Mouse (Mus musculus) adrenal gland, postnatal 14 days (tissue): ENCODE data around the gene Selenom. TPM values are rescaled to one million over a fixed set of nuclear protein-coding genes. Genes with fewer than 3 reads are reported as not detected.
A peak's percentile ranks its signal among the peaks of the same experiment; 100 is the strongest.

Experiments
- DNase-seq: peaks from one replicate; pipeline ENCODE4 v3.0.0; 2021; ENCODE audit warnings: mixed read lengths
- total RNA-seq: library from RNA; stranded (reverse); gene quantifications from 2 replicates; pipeline ENCODE4 v1.2.3, GENCODE M21; 2021

The Selenom gene
- total RNA-seq, 1 experiment from 2014 or later: 33.6 TPM

DNA sequence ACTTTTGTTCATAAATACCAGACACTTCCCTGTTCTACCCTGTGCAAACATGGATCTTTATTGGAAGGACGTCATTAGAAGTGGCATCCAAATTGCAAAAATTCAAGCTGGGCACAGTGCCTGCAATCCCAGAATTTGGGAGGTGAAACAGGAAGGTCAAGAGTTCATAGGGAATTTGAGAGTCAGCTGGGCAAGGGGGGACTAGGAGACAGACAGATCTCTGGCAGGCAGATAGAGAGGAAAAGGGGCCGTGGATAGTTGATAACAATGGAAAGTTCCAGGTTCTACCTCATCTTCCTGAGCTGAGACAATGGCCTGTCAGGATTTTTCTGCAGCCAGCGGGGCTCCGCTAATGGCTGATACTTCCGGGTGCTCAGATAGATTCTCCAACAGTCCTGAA, 35.3 kb downstream of the Selenom start:
- no peak for DNase-seq

DNA sequence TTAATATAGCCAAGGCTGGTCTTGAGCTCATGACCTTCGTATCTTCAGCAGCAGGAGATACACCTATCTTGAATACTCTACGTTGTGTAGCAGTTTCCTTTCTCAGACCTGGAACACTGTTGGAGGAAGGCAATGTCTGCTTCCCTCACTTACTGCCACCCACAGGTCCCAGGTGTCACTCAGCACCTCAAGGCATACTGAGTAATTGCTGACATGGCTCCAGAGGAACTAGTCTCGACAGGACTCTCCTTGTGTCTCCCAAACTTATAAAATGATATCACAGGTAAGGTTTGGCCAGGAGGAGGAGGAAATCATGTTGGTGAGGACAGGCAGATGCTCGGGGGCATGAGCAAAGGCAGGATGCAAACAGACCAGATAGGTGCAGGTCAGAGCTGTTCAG, 40.5 kb downstream of the Selenom start:
- DNase-seq: no peak

DNA sequence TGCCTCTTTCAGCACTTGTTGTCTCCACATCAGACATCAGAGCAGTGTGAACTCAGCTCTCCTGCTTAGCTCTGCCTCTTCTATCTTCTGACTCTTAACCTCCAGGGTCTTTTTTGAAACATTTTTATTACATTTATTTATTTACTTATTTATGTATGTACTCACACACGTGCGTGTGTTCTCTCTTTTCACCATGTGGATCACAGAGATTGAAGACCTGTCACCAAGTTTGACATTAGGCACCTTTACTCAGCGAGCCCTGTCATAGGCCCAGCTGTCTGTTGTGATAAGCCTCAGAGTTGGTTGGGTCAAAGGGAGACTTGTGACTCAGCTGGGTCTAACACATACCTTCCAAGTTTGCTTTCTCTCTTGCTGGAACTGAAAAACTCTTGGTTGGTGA, 43.4 kb downstream of the Selenom start:
- no peak for DNase-seq

DNA sequence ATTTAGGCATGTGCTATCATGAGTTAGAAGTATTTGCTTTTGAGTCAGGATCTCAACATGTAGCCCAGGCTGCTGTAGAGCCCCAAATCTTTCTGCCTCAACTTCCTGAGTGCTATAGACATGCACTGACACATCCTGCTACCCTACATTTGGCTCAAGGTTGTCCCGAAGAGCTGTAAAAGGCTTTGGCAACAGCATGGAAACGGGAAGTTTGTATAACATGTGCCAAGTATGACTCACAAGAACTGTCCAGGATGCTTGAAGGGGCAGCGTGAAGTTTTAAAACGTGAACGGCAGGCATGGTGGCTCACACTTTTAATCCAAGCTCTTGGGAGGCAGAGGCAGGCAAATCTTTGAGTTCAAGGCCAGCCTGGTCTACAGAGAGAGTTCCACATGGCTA, 45.7 kb downstream of the Selenom start:
- DNase-seq: peak; percentile 41

DNA sequence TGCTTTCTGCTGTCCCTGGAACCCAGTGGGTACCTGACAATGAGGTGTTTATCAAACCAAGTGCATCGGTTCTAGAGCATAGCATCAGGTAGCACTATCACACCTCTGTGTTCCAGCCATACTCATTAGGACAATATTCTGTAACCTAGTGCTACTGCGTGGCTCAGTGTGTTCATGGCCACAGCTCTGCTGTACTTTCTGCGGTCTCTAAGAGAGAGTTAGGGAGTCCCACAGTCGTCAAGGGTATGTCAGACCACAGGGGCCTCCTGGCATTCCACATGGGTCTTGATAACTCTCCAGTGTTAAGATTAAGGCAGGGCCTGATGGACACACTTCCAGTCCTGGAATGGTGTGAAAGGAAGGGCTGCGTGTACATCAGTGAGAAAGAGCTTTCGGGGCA, 49.4 kb downstream of the Selenom start:
- no peak for DNase-seq

DNA sequence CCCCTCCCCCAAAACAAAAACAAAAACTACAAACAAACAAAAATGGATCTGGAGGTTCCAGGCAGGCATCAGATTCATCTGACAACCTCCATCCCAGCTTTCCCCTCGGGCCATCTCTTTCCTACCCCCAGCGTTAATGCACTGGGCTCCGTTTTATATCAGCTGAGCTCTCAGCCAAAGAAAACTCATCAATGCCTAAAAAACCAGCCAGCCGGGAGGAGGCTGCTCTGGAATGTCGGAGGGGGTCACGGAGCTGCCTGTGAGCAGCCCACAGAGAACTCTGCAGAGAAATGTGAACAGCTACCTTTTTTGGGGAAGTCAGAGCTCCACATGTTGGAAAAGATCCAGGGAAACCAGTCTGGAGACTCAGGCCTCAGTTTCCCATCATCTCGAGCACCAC, 50.0 kb downstream of the Selenom start:
- DNase-seq: no peak

DNA sequence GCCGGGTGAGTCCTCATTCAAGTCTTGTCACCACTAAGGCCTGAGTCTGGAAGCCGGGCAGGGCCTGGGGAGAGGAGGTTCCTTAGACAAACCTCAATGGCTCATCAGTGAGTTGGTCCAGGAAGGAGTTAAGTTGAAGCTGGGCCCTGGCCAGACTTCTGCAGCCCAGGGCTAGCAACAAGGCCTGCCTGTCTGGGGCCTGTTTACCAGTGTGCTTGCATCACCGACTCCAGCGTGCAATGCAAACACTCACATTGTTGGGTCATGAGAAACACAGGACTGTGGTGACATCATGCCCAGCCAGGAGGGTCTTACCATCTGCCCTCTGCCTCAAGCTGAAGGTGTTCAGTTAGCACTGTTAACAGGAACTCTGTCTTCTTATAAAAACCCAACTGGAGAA, 51.5 kb downstream of the Selenom start:
- DNase-seq: no peak

Other genes starting within 250 kb of the Selenom start
- 93.9 and 95.9 TPM in 2 replicates for gene Drg1, start 248.3 kb upstream of the Selenom start, total RNA-seq
- gene Patz1, start 225.8 kb upstream of the Selenom start, total RNA-seq: 31.6 and 38.3 TPM in 2 replicates
- gene Pik3ip1, start 184.3 kb upstream of the Selenom start, total RNA-seq: 11.1 and 24.2 TPM in 2 replicates
- 21.4 and 30.6 TPM in 2 replicates for gene Limk2, start 105.5 kb upstream of the Selenom start, total RNA-seq
- 28.9 and 33.8 TPM in 2 replicates for gene Rnf185, start 62.3 kb upstream of the Selenom start, total RNA-seq
- 0.15 and 0.19 TPM in 2 replicates for gene Pla2g3, start 26.4 kb upstream of the Selenom start, total RNA-seq
- 0.75 and 0.82 TPM in 2 replicates for gene Inpp5j, start 9.9 kb upstream of the Selenom start, total RNA-seq
- gene Smtn, start 25.9 kb downstream of the Selenom start, total RNA-seq: 56.2 and 69.1 TPM in 2 replicates
- 39.2 and 53.2 TPM in 2 replicates for gene Morc2a, start 134.5 kb downstream of the Selenom start, total RNA-seq